Mouse (Mus musculus): ENCODE results near the gene Rptor. TPM values are rescaled to one million over a fixed set of nuclear protein-coding genes. Genes with fewer than 3 reads are reported as not detected.

Gene Rptor
- polyA plus RNA-seq, 1 experiment from 2014 or later: 6.4 TPM

GRCm38 (mm10) chr11:119607464-119607863, 4.8 kb downstream of the Rptor start:
- 92% methylated on average over 5 of the region's 5 CpGs for WGBS
- H3K9me3 ChIP-seq (replicated peaks): no peaks in the 10 kb centered on the region
- H3K4me1 ChIP-seq (replicated peaks): peaks cover 11% of the 10 kb centered on the region
- H3K4me3 ChIP-seq: no peak overlapping the region
- H3K27me3 ChIP-seq: no peaks in the 10 kb centered on the region
- ATAC-seq (replicated peaks; ENCODE audit: insufficient number of reproducible peaks, insufficient read depth, low FRiP score, low read depth): no peak
- no peak overlapping the region for H3K9ac ChIP-seq
- no peak overlapping the region for H3K4me2 ChIP-seq
- peaks cover 9% of the 10 kb centered on the region; the same call in 1 of the 2 replicates for H3K36me3 ChIP-seq
- H3K27ac ChIP-seq: no peak overlapping the region

- no peaks in the 10 kb centered on the region for H3K9me3 ChIP-seq (replicated peaks)
- no peak for ATAC-seq (replicated peaks; ENCODE audit: insufficient number of reproducible peaks, insufficient read depth, low FRiP score, low read depth)
- H3K4me2 ChIP-seq: no peak overlapping the region
- no peaks in the 10 kb centered on the region for H3K4me1 ChIP-seq (replicated peaks)
- 92% methylated on average over 6 of the region's 6 CpGs for WGBS
- H3K27me3 ChIP-seq: no peaks in the 10 kb centered on the region
- H3K36me3 ChIP-seq: peaks cover 9% of the 10 kb centered on the region; the same call in 1 of the 2 replicates
- no peak overlapping the region for H3K4me3 ChIP-seq
- no peak overlapping the region for H3K27ac ChIP-seq
- no peak overlapping the region for H3K9ac ChIP-seq
Measured at GRCm38 (mm10) chr11:119611496-119611895, 8.8 kb downstream of the Rptor start.

- Histone ChIP-seq H3K9ac (no peak overlapping the region), H3K36me3 (peaks cover 9% of the 10 kb centered on the region; the same call in 1 of the 2 replicates), H3K4me1 (replicated peaks) (no peaks in the 10 kb centered on the region), H3K27ac (no peak overlapping the region), H3K9me3 (replicated peaks) (no peaks in the 10 kb centered on the region), H3K27me3 (no peaks in the 10 kb centered on the region), H3K4me3 (no peak overlapping the region), H3K4me2 (no peak overlapping the region)
- 80% methylated on average over 3 of the region's 3 CpGs for WGBS
- no peak for ATAC-seq (replicated peaks; ENCODE audit: insufficient number of reproducible peaks, insufficient read depth, low FRiP score, low read depth)
Measured at GRCm38 (mm10) chr11:119612179-119612578, 9.5 kb downstream of the Rptor start.

- Histone ChIP-seq H3K4me1 (replicated peaks) (no peaks in the 10 kb centered on the region), H3K4me3 (no peak overlapping the region), H3K36me3 (no peaks in the 10 kb centered on the region), H3K9me3 (replicated peaks) (no peaks in the 10 kb centered on the region), H3K27me3 (no peaks in the 10 kb centered on the region), H3K27ac (no peak overlapping the region), H3K9ac (no peak overlapping the region), H3K4me2 (no peak overlapping the region)
- ATAC-seq (replicated peaks; ENCODE audit: insufficient number of reproducible peaks, insufficient read depth, low FRiP score, low read depth): no peak
- 82% methylated on average over 7 of the region's 7 CpGs for WGBS
Measured at GRCm38 (mm10) chr11:119615087-119615486, 12.4 kb downstream of the Rptor start.

GRCm38 (mm10) chr11:119618763-119619162, 16.1 kb downstream of the Rptor start:
- Histone ChIP-seq H3K27ac (no peak overlapping the region), H3K9ac (no peak overlapping the region), H3K4me3 (no peak overlapping the region), H3K9me3 (replicated peaks) (no peaks in the 10 kb centered on the region), H3K27me3 (no peaks in the 10 kb centered on the region), H3K4me1 (replicated peaks) (peaks cover 10% of the 10 kb centered on the region; the same call in 1 of the 2 replicates), H3K36me3 (no peaks in the 10 kb centered on the region), H3K4me2 (no peak overlapping the region)
- ATAC-seq (replicated peaks; ENCODE audit: insufficient number of reproducible peaks, insufficient read depth, low FRiP score, low read depth): no peak
- 46% methylated on average over 5 of the region's 5 CpGs for WGBS

GRCm38 (mm10) chr11:119621266-119621665, 18.6 kb downstream of the Rptor start:
- WGBS: 71% methylated on average over 3 of the region's 3 CpGs
- Histone ChIP-seq H3K27ac (no peak overlapping the region), H3K4me2 (no peak overlapping the region), H3K4me1 (replicated peaks) (peaks cover 28% of the 10 kb centered on the region), H3K9ac (no peak overlapping the region), H3K9me3 (replicated peaks) (no peaks in the 10 kb centered on the region), H3K27me3 (no peaks in the 10 kb centered on the region), H3K4me3 (no peak overlapping the region), H3K36me3 (no peaks in the 10 kb centered on the region)
- ATAC-seq (replicated peaks; ENCODE audit: insufficient number of reproducible peaks, insufficient read depth, low FRiP score, low read depth): no peak

- H3K27me3 ChIP-seq: no peaks in the 10 kb centered on the region
- H3K27ac ChIP-seq: no peak overlapping the region
- no peak for ATAC-seq (replicated peaks; ENCODE audit: insufficient number of reproducible peaks, insufficient read depth, low FRiP score, low read depth)
- H3K9ac ChIP-seq: no peak overlapping the region
- H3K4me3 ChIP-seq: no peak overlapping the region
- 67% methylated on average over 8 of the region's 8 CpGs for WGBS
- no peaks in the 10 kb centered on the region for H3K36me3 ChIP-seq
- H3K4me2 ChIP-seq: no peak overlapping the region
- H3K4me1 ChIP-seq (replicated peaks): peaks cover 28% of the 10 kb centered on the region
- no peaks in the 10 kb centered on the region for H3K9me3 ChIP-seq (replicated peaks)
Measured at GRCm38 (mm10) chr11:119623800-119624199, 21.1 kb downstream of the Rptor start.

GRCm38 (mm10) chr11:119624401-119624800, 21.7 kb downstream of the Rptor start:
- H3K4me1 ChIP-seq (replicated peaks): peaks cover 29% of the 10 kb centered on the region
- H3K9ac ChIP-seq: no peak overlapping the region
- no peak for ATAC-seq (replicated peaks; ENCODE audit: insufficient number of reproducible peaks, insufficient read depth, low FRiP score, low read depth)
- H3K9me3 ChIP-seq (replicated peaks): no peaks in the 10 kb centered on the region
- H3K36me3 ChIP-seq: no peaks in the 10 kb centered on the region
- WGBS: 64% methylated on average over 4 of the region's 4 CpGs
- no peak overlapping the region for H3K4me2 ChIP-seq
- no peak overlapping the region for H3K27ac ChIP-seq
- H3K27me3 ChIP-seq: no peaks in the 10 kb centered on the region
- H3K4me3 ChIP-seq: no peak overlapping the region

GRCm38 (mm10) chr11:119624955-119625354, 22.2 kb downstream of the Rptor start:
- ATAC-seq (replicated peaks; ENCODE audit: insufficient number of reproducible peaks, insufficient read depth, low FRiP score, low read depth): no peak
- 28% methylated on average over 3 of the region's 3 CpGs for WGBS
- Histone ChIP-seq H3K4me3 (no peak overlapping the region), H3K9me3 (replicated peaks) (no peaks in the 10 kb centered on the region), H3K4me1 (replicated peaks) (peaks cover 30% of the 10 kb centered on the region), H3K27ac (no peak overlapping the region), H3K9ac (no peak overlapping the region), H3K27me3 (no peaks in the 10 kb centered on the region), H3K36me3 (no peaks in the 10 kb centered on the region), H3K4me2 (no peak overlapping the region)

GRCm38 (mm10) chr11:119625476-119625875, 22.8 kb downstream of the Rptor start:
- Histone ChIP-seq H3K4me2 (no peak overlapping the region), H3K27me3 (no peaks in the 10 kb centered on the region), H3K4me1 (replicated peaks) (peaks cover 30% of the 10 kb centered on the region), H3K4me3 (no peak overlapping the region), H3K9me3 (replicated peaks) (no peaks in the 10 kb centered on the region), H3K9ac (no peak overlapping the region), H3K27ac (no peak overlapping the region), H3K36me3 (no peaks in the 10 kb centered on the region)
- no peak for ATAC-seq (replicated peaks; ENCODE audit: insufficient number of reproducible peaks, insufficient read depth, low FRiP score, low read depth)
- 35% methylated on average over 6 of the region's 6 CpGs for WGBS

GRCm38 (mm10) chr11:119625943-119626342, 23.2 kb downstream of the Rptor start:
- Histone ChIP-seq H3K27me3 (no peaks in the 10 kb centered on the region), H3K9me3 (replicated peaks) (no peaks in the 10 kb centered on the region), H3K9ac (no peak overlapping the region), H3K4me3 (no peak overlapping the region), H3K27ac (no peak overlapping the region), H3K36me3 (no peaks in the 10 kb centered on the region), H3K4me1 (replicated peaks) (peaks cover 30% of the 10 kb centered on the region), H3K4me2 (no peak overlapping the region)
- no peak for ATAC-seq (replicated peaks; ENCODE audit: insufficient number of reproducible peaks, insufficient read depth, low FRiP score, low read depth)
- 67% methylated on average over 6 of the region's 6 CpGs for WGBS

GRCm38 (mm10) chr11:119627243-119627642, 24.5 kb downstream of the Rptor start:
- WGBS: 65% methylated on average over 3 of the region's 3 CpGs
- Histone ChIP-seq H3K9me3 (replicated peaks) (no peaks in the 10 kb centered on the region), H3K4me2 (no peak overlapping the region), H3K4me1 (replicated peaks) (peaks cover 27% of the 10 kb centered on the region), H3K27me3 (no peaks in the 10 kb centered on the region), H3K27ac (no peak overlapping the region), H3K4me3 (no peak overlapping the region), H3K9ac (no peak overlapping the region), H3K36me3 (no peaks in the 10 kb centered on the region)
- no peak for ATAC-seq (replicated peaks; ENCODE audit: insufficient number of reproducible peaks, insufficient read depth, low FRiP score, low read depth)
